8 mouse cellular contexts compared by ENCODE assay signal in genomic region chr1:86523776-86524618, GRCm38 (mm10). TPM values are rescaled to one million over a fixed set of nuclear protein-coding genes. Genes with fewer than 3 reads are reported as not detected.
DNase-seq lines count a peak whose midpoint lies in the region; ATAC-seq lines count a peak whose summit lies in the region.

No protein-coding gene starts in this region.

- peak overlapping the region; percentile 82 for H3K9ac ChIP-seq in lung, embryonic 16.5 days (ENCODE audit: low read length)
- H3K9ac ChIP-seq in embryonic facial prominence, embryonic 14.5 days (ENCODE audit: low read depth, low read length) = peak overlapping the region; percentile 69
- peak overlapping the region; percentile 79 for H3K9ac ChIP-seq in intestine, embryonic 16.5 days (ENCODE audit: low read depth, low read length)
- peak overlapping the region; percentile 100 for H3K9ac ChIP-seq in neural tube, embryonic 11.5 days (ENCODE audit: low read length)

- H3K4me1 ChIP-seq in lung, embryonic 16.5 days (replicated peaks; ENCODE audit: control insufficient read depth, insufficient read depth, low read length) = peaks cover 33% of the 10 kb centered on the region
- peaks cover 25% of the 10 kb centered on the region; the same call in 1 of the 2 replicates for H3K4me1 ChIP-seq in embryonic facial prominence, embryonic 14.5 days (ENCODE audit: control insufficient read depth, insufficient read depth, low read length)
- peaks cover 6% of the 10 kb centered on the region for H3K4me1 ChIP-seq in intestine, embryonic 16.5 days (ENCODE audit: control insufficient read depth, insufficient read depth, low read length)
- H3K4me1 ChIP-seq in neural tube, embryonic 11.5 days (ENCODE audit: control insufficient read depth, insufficient read depth, low read length) = peaks cover 7% of the 10 kb centered on the region

- ATAC-seq in lung, embryonic 16.5 days (ENCODE audit: low read depth) = no peak
- ATAC-seq in embryonic facial prominence, embryonic 14.5 days (ENCODE audit: low read depth) = no peak
- no peak for ATAC-seq in intestine, embryonic 16.5 days
- no peak for ATAC-seq in neural tube, embryonic 11.5 days (ENCODE audit: insufficient read depth, low FRiP score, low TSS enrichment)

- H3K9me3 ChIP-seq in lung, embryonic 16.5 days (ENCODE audit: control insufficient read depth, low read length) = no peaks in the 10 kb centered on the region
- no peaks in the 10 kb centered on the region for H3K9me3 ChIP-seq in embryonic facial prominence, embryonic 14.5 days (ENCODE audit: control insufficient read depth, low read length)
- H3K9me3 ChIP-seq in intestine, embryonic 16.5 days (ENCODE audit: control insufficient read depth, low read length) = no peaks in the 10 kb centered on the region
- H3K9me3 ChIP-seq in neural tube, embryonic 11.5 days (ENCODE audit: control insufficient read depth, low read length) = no peaks in the 10 kb centered on the region

- peak overlapping the region; percentile 96 for H3K27ac ChIP-seq in lung, embryonic 16.5 days (ENCODE audit: low read length)
- H3K27ac ChIP-seq in embryonic facial prominence, embryonic 14.5 days (replicated peaks; ENCODE audit: low read depth, low read length) = peak overlapping the region; percentile 100
- peak overlapping the region; percentile 100 for H3K27ac ChIP-seq in intestine, embryonic 16.5 days (ENCODE audit: low read length)
- peak overlapping the region; percentile 99 for H3K27ac ChIP-seq in neural tube, embryonic 11.5 days (ENCODE audit: low read depth, low read length)

- intact Hi-C loops in gastrocnemius, postnatal 36 days (cut with DNase I) = loop anchor here (2.0 kb wide), 1 partner anchor 15 kb away; no protein-coding TSS in a partner anchor

- H3K4me2 ChIP-seq in lung, embryonic 16.5 days (ENCODE audit: low read depth, low read length) = peak overlapping the region; percentile 83
- H3K4me2 ChIP-seq in embryonic facial prominence, embryonic 14.5 days (ENCODE audit: low read depth, low read length) = peak overlapping the region; percentile 94
- peak overlapping the region; percentile 95; the same call in 1 of the 2 replicates for H3K4me2 ChIP-seq in intestine, embryonic 16.5 days (ENCODE audit: low read depth, low read length)
- peak overlapping the region; percentile 91 for H3K4me2 ChIP-seq in neural tube, embryonic 11.5 days (ENCODE audit: low read depth)

- H3K27me3 ChIP-seq in lung, embryonic 16.5 days (ENCODE audit: control insufficient read depth, insufficient read depth, low read depth, low read length) = no peaks in the 10 kb centered on the region
- H3K27me3 ChIP-seq in embryonic facial prominence, embryonic 14.5 days (replicated peaks; ENCODE audit: control insufficient read depth, insufficient read depth, low read length) = no peaks in the 10 kb centered on the region
- H3K27me3 ChIP-seq in intestine, embryonic 16.5 days (replicated peaks; ENCODE audit: control insufficient read depth, insufficient read depth, low read length) = no peaks in the 10 kb centered on the region
- H3K27me3 ChIP-seq in neural tube, embryonic 11.5 days (ENCODE audit: control insufficient read depth, insufficient read depth, low read length) = no peaks in the 10 kb centered on the region

- no peak for DNase-seq in lung, postnatal 10 days
- DNase-seq in embryonic facial prominence, embryonic 14.5 days (ENCODE audit: low spot score) = no peak
- DNase-seq in neural tube, embryonic 11.5 days (ENCODE audit: low spot score) = no peak
- no peak for DNase-seq in gastrocnemius, postnatal 36 days
- DNase-seq in lung, postnatal 14 days = no peak
- DNase-seq in urinary bladder, postnatal 25 days (ENCODE audit: low spot score) = no peak

- H3K4me3 ChIP-seq in lung, embryonic 16.5 days (ENCODE audit: low read length) = peak overlapping the region; percentile 96
- H3K4me3 ChIP-seq in embryonic facial prominence, embryonic 14.5 days (ENCODE audit: low read depth, low read length) = no peak overlapping the region
- no peak overlapping the region for H3K4me3 ChIP-seq in intestine, embryonic 16.5 days (ENCODE audit: low read length)
- peak overlapping the region; percentile 100 for H3K4me3 ChIP-seq in neural tube, embryonic 11.5 days (ENCODE audit: low read depth, low read length)

- WGBS in lung, embryonic 16.5 days = 79% methylated on average over 8 of the region's 8 CpGs
- WGBS in embryonic facial prominence, embryonic 14.5 days = 77% methylated on average over 8 of the region's 8 CpGs
- WGBS in intestine, embryonic 16.5 days = 86% methylated on average over 8 of the region's 8 CpGs
- 85% methylated on average over 8 of the region's 8 CpGs for WGBS in neural tube, embryonic 11.5 days

- H3K36me3 ChIP-seq in lung, embryonic 16.5 days (ENCODE audit: control insufficient read depth, insufficient read depth, low read length) = peaks cover 3% of the 10 kb centered on the region
- peaks cover 4% of the 10 kb centered on the region for H3K36me3 ChIP-seq in embryonic facial prominence, embryonic 14.5 days (ENCODE audit: control insufficient read depth, insufficient read depth, low read length)
- H3K36me3 ChIP-seq in intestine, embryonic 16.5 days (ENCODE audit: control insufficient read depth, insufficient read depth, low read length) = no peaks in the 10 kb centered on the region
- no peaks in the 10 kb centered on the region for H3K36me3 ChIP-seq in neural tube, embryonic 11.5 days (ENCODE audit: control insufficient read depth, insufficient read depth, low read length)

RNA-seq across cellular contexts. Expression of gene Ptma, which starts 2.5 kb away (rescaled TPM):
- polyA plus RNA-seq in lung, embryonic 16.5 days (2015; fragmentation: Nextera tagmentation; extraction: Ambion mirVana) = 2,358 and 2,609 TPM in 2 replicates
- 1,814 and 2,055 TPM in 2 replicates for polyA plus RNA-seq in embryonic facial prominence, embryonic 14.5 days (2014; fragmentation: Nextera tagmentation; extraction: Ambion mirVana)
- 1,684 and 1,813 TPM in 2 replicates for polyA plus RNA-seq in intestine, embryonic 16.5 days (2015; fragmentation: Nextera tagmentation; extraction: Ambion mirVana)
- polyA plus RNA-seq in neural tube, embryonic 11.5 days (2014; fragmentation: Nextera tagmentation; extraction: Ambion mirVana) = 2,926 and 3,268 TPM in 2 replicates
- total RNA-seq in gastrocnemius, postnatal 36 days (2021) = 10 to 100 TPM; 74.6 to 88.0 TPM

RNA-seq across cellular contexts. Expression of gene Pde6d, which starts 58.4 kb away (rescaled TPM):
- polyA plus RNA-seq in lung, embryonic 16.5 days (2015; fragmentation: Nextera tagmentation; extraction: Ambion mirVana) = 46.9 and 50.2 TPM in 2 replicates
- 55.8 and 59.2 TPM in 2 replicates for polyA plus RNA-seq in embryonic facial prominence, embryonic 14.5 days (2014; fragmentation: Nextera tagmentation; extraction: Ambion mirVana)
- 35.1 and 35.2 TPM in 2 replicates for polyA plus RNA-seq in intestine, embryonic 16.5 days (2015; fragmentation: Nextera tagmentation; extraction: Ambion mirVana)
- 77.9 and 83.2 TPM in 2 replicates for polyA plus RNA-seq in neural tube, embryonic 11.5 days (2014; fragmentation: Nextera tagmentation; extraction: Ambion mirVana)
- total RNA-seq in gastrocnemius, postnatal 36 days (2021) = 10 to 100 TPM; 22.8 to 25.1 TPM

RNA-seq across cellular contexts. Expression of gene Cops7b, which starts 58.7 kb away (rescaled TPM):
- polyA plus RNA-seq in lung, embryonic 16.5 days (2015; fragmentation: Nextera tagmentation; extraction: Ambion mirVana) = 34.1 and 35.1 TPM in 2 replicates
- polyA plus RNA-seq in embryonic facial prominence, embryonic 14.5 days (2014; fragmentation: Nextera tagmentation; extraction: Ambion mirVana) = 31.3 and 34.9 TPM in 2 replicates
- polyA plus RNA-seq in intestine, embryonic 16.5 days (2015; fragmentation: Nextera tagmentation; extraction: Ambion mirVana) = 31.5 and 35.1 TPM in 2 replicates
- polyA plus RNA-seq in neural tube, embryonic 11.5 days (2014; fragmentation: Nextera tagmentation; extraction: Ambion mirVana) = 63.7 and 65.4 TPM in 2 replicates
- total RNA-seq in gastrocnemius, postnatal 36 days (2021) = 1 to 10 TPM; 7.8 to 9.1 TPM

Comparison
In these comparisons a context has a peak if more than half of its experiments do, and no peak if none do; other contexts are left out.
1. H3K4me3 ChIP-seq: peak in lung, embryonic 16.5 days (single experiment) and neural tube, embryonic 11.5 days (single experiment); none in embryonic facial prominence, embryonic 14.5 days (single experiment) and intestine, embryonic 16.5 days (single experiment).
2. Peak in every context shown above with its lines, with median percentiles within 50 percentile points of each other: H3K27ac ChIP-seq, H3K4me2 ChIP-seq and H3K9ac ChIP-seq.